Mouse (Mus musculus): ENCODE data around the gene Krtap13. TPM values are rescaled to one million over a fixed set of nuclear protein-coding genes. Genes with fewer than 3 reads are reported as not detected.

Gene Krtap13
- not detected for total RNA-seq (2023)

DNA sequence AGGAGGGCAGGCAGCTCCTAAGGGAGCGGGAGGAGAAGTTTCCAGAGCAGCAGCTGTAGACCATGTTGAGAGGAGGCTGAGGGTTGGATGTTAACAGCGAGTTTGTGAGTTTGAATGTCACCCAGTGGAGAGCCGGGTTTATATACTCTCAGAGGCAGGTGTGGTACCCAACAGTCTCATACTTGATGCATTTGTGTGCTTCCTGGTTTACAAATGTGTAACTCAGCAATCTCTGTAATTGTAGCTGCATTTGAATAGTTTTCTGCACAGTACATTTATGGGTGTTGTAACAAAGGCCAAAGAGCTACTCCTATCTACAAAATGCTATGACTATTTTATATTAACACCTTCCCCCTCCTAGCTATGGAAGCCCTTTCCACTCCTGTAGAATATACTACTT is at the start of gene Krtap13:
Gene Krtap13, minus strand, starts transcription at position 101 of the 400 bp plus-strand sequence.

DNA sequence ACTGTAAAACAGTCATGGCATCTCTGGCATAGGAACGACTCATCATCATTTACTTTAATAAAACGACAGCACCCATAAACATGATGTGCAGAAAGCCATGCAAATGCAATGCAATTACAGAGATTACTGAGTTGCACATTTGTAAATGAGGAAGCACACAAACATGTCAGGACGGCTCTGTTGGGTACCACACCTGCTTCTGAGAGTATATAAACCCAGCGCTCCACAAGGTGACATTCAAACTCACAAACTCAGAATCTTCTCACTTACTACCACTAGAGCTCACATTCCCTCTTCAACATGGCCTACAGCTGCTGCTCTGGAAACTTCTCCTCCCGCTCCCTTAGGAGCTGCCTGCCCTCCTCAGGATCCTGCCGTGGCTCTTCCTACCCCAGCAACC is 26.2 kb upstream of the Krtap13 start, which contains the start of gene Gm5965:
Gene Gm5965, plus strand, starts transcription at position 301 of the 400 bp plus-strand sequence.

DNA sequence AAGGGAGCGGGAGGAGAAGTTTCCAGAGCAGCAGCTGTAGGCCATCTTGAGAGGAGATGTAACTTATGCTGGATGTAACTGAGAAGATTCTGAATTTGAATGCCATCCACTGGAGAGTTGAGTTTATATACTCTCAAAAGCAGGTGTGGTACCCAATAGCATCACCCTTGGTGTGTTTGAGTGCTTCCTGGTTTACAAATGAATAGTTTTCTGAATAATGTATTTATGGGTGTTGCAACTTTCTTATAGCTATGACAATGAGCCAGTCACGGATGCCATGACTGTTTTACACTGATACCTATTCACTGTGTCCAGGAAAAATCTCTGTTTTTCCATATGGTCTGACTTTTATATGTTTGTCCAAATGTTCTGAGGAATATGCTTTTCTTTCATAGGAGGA is 22.7 kb upstream of the Krtap13 start, which contains the start of gene 2310057N15Rik:
Gene 2310057N15Rik, minus strand, starts transcription at position 101 of the 400 bp plus-strand sequence.

DNA sequence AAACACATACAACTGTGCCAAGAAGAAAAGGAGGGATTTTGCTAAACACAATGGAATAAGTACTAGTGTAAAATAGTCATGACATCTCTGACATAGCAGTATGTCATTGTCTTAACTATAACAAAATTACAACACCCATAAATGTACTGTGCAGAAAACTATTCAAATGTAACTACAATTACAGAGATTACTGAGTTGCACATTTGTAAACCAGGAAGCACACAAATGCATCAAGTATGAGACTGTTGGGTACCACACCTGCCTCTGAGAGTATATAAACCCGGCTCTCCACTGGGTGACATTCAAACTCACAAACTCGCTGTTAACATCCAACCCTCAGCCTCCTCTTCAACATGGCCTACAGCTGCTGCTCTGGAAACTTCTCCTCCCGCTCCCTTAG is 7.1 kb upstream of the Krtap13 start, which contains the start of gene 2310034C09Rik:
Gene 2310034C09Rik, plus strand, starts transcription at position 301 of the 400 bp plus-strand sequence.

DNA sequence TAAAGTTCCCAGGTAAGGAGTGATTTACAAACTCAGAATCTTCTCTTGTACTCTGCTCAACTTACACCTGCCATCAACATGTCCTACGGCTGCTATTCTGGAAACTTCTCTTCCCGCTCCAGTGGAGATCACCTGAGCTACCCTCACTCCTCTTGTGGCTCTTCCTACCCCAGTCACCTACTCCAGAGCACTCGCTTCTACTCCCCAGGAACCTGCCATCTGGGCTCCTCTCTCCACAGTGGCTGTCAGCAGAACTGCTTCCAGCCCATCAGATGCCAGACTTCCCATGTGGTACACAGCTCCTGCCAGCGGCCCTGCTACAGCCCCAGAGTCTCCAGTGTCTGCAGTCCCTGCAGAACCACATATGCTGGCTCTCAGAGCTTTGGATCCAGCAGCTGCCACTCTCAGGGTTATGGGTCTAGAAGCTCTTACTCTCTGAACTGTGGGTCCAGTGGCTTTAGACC is 22.6 kb downstream of the Krtap13 start, which contains the start of gene Krtap13-1:
Gene Krtap13-1, plus strand, starts transcription at position 51 of the 464 bp plus-strand sequence.

DNA sequence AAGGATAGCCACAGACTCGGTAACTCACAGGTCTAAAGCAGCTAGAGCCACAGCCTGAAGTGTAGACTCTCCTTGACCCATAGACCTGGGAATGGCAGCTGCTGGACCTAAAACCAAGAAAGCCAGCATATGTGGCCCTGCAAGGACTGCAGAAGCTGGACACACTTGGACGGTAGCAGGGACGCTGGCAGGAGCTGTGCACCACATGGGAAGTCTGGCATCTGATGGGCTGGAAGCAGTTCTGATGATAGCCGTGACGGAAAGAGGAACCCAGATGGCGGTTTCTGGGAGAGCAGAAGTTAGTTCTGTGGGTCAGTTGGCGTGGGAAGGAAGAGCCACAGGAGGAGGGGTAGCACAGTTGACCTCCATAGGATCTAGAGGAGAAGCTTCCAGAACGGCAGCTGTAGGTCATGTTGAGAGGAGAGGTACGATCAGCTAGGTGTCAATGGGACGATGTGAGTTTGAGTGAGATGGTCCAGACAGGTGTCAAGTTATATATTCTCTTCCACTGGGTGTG is 43.9 kb downstream of the Krtap13 start, which contains the start of gene 2310061N02Rik:
Gene 2310061N02Rik, minus strand, starts transcription at position 467 of the 517 bp plus-strand sequence.

Other genes with a start within 250 kb of the Krtap13 start
- not detected for gene Cldn17, start 244.7 kb downstream of the Krtap13 start, total RNA-seq (2023)
- gene Cldn8, start 188.5 kb downstream of the Krtap13 start, total RNA-seq (2023): not detected
- not detected for gene Krtap24-1, start 139.4 kb downstream of the Krtap13 start, total RNA-seq (2023)
- gene 2310079G19Rik, start 124.0 kb downstream of the Krtap13 start, total RNA-seq (2023): not detected
- gene Krtap26-1, start 103.8 kb downstream of the Krtap13 start, total RNA-seq (2023): not detected
- not detected for gene Krtap27-1, start 80.0 kb downstream of the Krtap13 start, total RNA-seq (2023)
- not detected for gene 2310061N02Rik, start 43.7 kb downstream of the Krtap13 start, total RNA-seq (2023)
- not detected for gene Krtap13-1, start 22.8 kb downstream of the Krtap13 start, total RNA-seq (2023)
- gene 2310034C09Rik, start 7.2 kb upstream of the Krtap13 start, total RNA-seq (2023): not detected
- not detected for gene 2310057N15Rik, start 22.6 kb upstream of the Krtap13 start, total RNA-seq (2023)
- not detected for gene Gm5965, start 26.3 kb upstream of the Krtap13 start, total RNA-seq (2023)
- gene Gm20741, start 60.6 kb upstream of the Krtap13 start, total RNA-seq (2023): not detected
- gene Krtap15, start 68.6 kb upstream of the Krtap13 start, total RNA-seq (2023): not detected
- not detected for gene Krtap14, start 74.5 kb upstream of the Krtap13 start, total RNA-seq (2023)
- not detected for gene Krtap19-1, start 117.8 kb upstream of the Krtap13 start, total RNA-seq (2023)
- not detected for gene Krtap19-2, start 122.6 kb upstream of the Krtap13 start, total RNA-seq (2023)
- not detected for gene Krtap19-3, start 126.4 kb upstream of the Krtap13 start, total RNA-seq (2023)
- gene Krtap19-4, start 133.5 kb upstream of the Krtap13 start, total RNA-seq (2023): not detected
- gene Krtap19-5, start 144.8 kb upstream of the Krtap13 start, total RNA-seq (2023): not detected
- gene Krtap19-9b, start 180.6 kb upstream of the Krtap13 start, total RNA-seq (2023): not detected
- gene Krtap16-3, start 211.2 kb upstream of the Krtap13 start, total RNA-seq (2023): not detected